Mouse (Mus musculus) liver, postnatal 0 days (tissue): Measurements from ENCODE around the gene Pik3cd. TPM values are rescaled to one million over a fixed set of nuclear protein-coding genes. Genes with fewer than 3 reads are reported as not detected.

Source experiments
- ATAC-seq: fragments of 200-750 bp; cut with Nextera tagmentation; 2 replicates; pipeline ENCODE4 v1.8.0; 2017; ENCODE audit warnings: mild to moderate bottlenecking, moderate library complexity
- DNase-seq: peaks from one replicate; pipeline ENCODE4 v3.0.0-alpha.2; 2016
- H3K27ac ChIP-seq: fragments of 300-500 bp; sonication (generic); 2 replicates; pipeline ENCODE4 v1.5.1; 2014; ENCODE audit warnings: antibody characterized with exemption, moderate library complexity, mild to moderate bottlenecking, low read depth
- H3K27me3 ChIP-seq: fragments of 300-500 bp; sonication (generic); 2 replicates; pipeline ENCODE4 v1.6.1; 2014; ENCODE audit warnings: low read length, control low read depth, mixed read lengths; ENCODE audit not compliant: insufficient read depth
- H3K36me3 ChIP-seq: fragments of 300-500 bp; sonication (generic); replicated peaks from 2 replicates; pipeline ENCODE4 v1.6.1; 2014; ENCODE audit warnings: mild to moderate bottlenecking, control low read depth, low read length, moderate library complexity, mixed read lengths; ENCODE audit not compliant: insufficient read depth
- H3K4me1 ChIP-seq: fragments of 300-500 bp; sonication (generic); 2 replicates; pipeline ENCODE4 v1.6.1; 2014; ENCODE audit warnings: antibody characterized with exemption, mild to moderate bottlenecking, control low read depth; ENCODE audit not compliant: insufficient read depth
- H3K4me2 ChIP-seq: fragments of 300-500 bp; sonication (generic); 2 replicates; pipeline ENCODE4 v1.6.1; 2014; ENCODE audit warnings: low read depth, mild to moderate bottlenecking, low read length, moderate library complexity, mixed read lengths
- H3K4me3 ChIP-seq: fragments of 300-500 bp; sonication (generic); 2 replicates; pipeline ENCODE4 v1.5.1; 2014; ENCODE audit warnings: low read depth, low read length
- H3K9ac ChIP-seq: fragments of 300-500 bp; sonication (generic); replicated peaks from 2 replicates; pipeline ENCODE4 v1.6.1; 2014; ENCODE audit warnings: mild to moderate bottlenecking, moderate library complexity
- H3K9me3 ChIP-seq: fragments of 300-500 bp; sonication (generic); 2 replicates; pipeline ENCODE4 v1.6.1; 2016; ENCODE audit warnings: mild to moderate bottlenecking, control low read depth, low read length, mixed read lengths
- CTCF ChIP-seq: sonication (generic); IDR thresholded peaks from 2 replicates; pipeline ENCODE4 v1.5.1; 2016; ENCODE audit warnings: antibody characterized with exemption, low read depth
- EP300 ChIP-seq: IDR thresholded peaks from 2 replicates; pipeline ENCODE4 v1.6.1; 2016; ENCODE audit warnings: antibody characterized with exemption, low read depth, mild to moderate bottlenecking
- WGBS: fragments of 180-500 bp; shearing (Covaris S2); extraction: QIAGEN DNeasy Blood & Tissue Kit; methylation state at CpG from one replicate; pipeline ENCODE4 v1.1.7; 2014; ENCODE audit not compliant: insufficient replicate concordance; 5-methylcytosine and 5-hydroxymethylcytosine counted together
- microRNA-seq: library from miRNA; unstranded; fragments of <30 nt; microRNA quantifications from one replicate; pipeline ENCODE4, GENCODE M21; 2016
- polyA plus RNA-seq: library from polyadenylated mRNA; unstranded; fragments of >200 nt; fragmentation: Nextera tagmentation; extraction: Ambion mirVana; gene quantifications from 2 replicates; pipeline ENCODE4 v1.2.1, GENCODE M21; 2015

Gene Pik3cd
- polyA plus RNA-seq, 1 experiment from 2014 or later, result 7.8 TPM

GRCm38 (mm10) chr4:149604518-149604917 lies 97.9 kb downstream of the Pik3cd start:
- no peaks in the 10 kb centered on the region for H3K36me3 ChIP-seq
- no peak for DNase-seq
- no peak overlapping the region for H3K27ac ChIP-seq
- peak; percentile 49 for TF ChIP-seq CTCF
- no peak for TF ChIP-seq EP300
- H3K4me2 ChIP-seq, result no peak overlapping the region
- no peak overlapping the region for H3K9ac ChIP-seq
- H3K4me3 ChIP-seq, result no peak overlapping the region
- no peaks in the 10 kb centered on the region for H3K27me3 ChIP-seq
- 78% methylated on average over 3 of the region's 3 CpGs for WGBS
- no peak for ATAC-seq
- no peaks in the 10 kb centered on the region for H3K9me3 ChIP-seq
- no peaks in the 10 kb centered on the region for H3K4me1 ChIP-seq

GRCm38 (mm10) chr4:149603860-149604259 lies 98.5 kb downstream of the Pik3cd start:
- DNase-seq, result no peak
- Histone ChIP-seq H3K4me1 (no peaks in the 10 kb centered on the region), H3K9ac (no peak overlapping the region), H3K27me3 (no peaks in the 10 kb centered on the region), H3K9me3 (no peaks in the 10 kb centered on the region), H3K4me3 (no peak overlapping the region), H3K36me3 (no peaks in the 10 kb centered on the region), H3K4me2 (no peak overlapping the region), H3K27ac (no peak overlapping the region)
- TF ChIP-seq CTCF, result no peak
- no peak for TF ChIP-seq EP300
- ATAC-seq, result no peak
- 52% methylated on average over 1 of the region's 1 CpGs for WGBS

GRCm38 (mm10) chr4:149602236-149602635 lies 100.1 kb downstream of the Pik3cd start:
- no peaks in the 10 kb centered on the region for H3K27me3 ChIP-seq
- H3K9me3 ChIP-seq, result no peaks in the 10 kb centered on the region
- TF ChIP-seq EP300 (no peak), CTCF (no peak)
- no peak for DNase-seq
- H3K4me3 ChIP-seq, result no peak overlapping the region
- no peak overlapping the region for H3K4me2 ChIP-seq
- H3K9ac ChIP-seq, result no peak overlapping the region
- H3K4me1 ChIP-seq, result no peaks in the 10 kb centered on the region
- WGBS, result 51% methylated on average over 7 of the region's 7 CpGs
- no peak for ATAC-seq
- H3K36me3 ChIP-seq, result no peaks in the 10 kb centered on the region
- H3K27ac ChIP-seq, result no peak overlapping the region

- TF ChIP-seq CTCF (no peak), EP300 (no peak)
- H3K36me3 ChIP-seq, result no peaks in the 10 kb centered on the region
- no peak overlapping the region for H3K9ac ChIP-seq
- no peak for ATAC-seq
- H3K4me2 ChIP-seq, result no peak overlapping the region
- no peaks in the 10 kb centered on the region for H3K27me3 ChIP-seq
- H3K4me1 ChIP-seq, result no peaks in the 10 kb centered on the region
- 32% methylated on average over 4 of the region's 4 CpGs for WGBS
- no peaks in the 10 kb centered on the region for H3K9me3 ChIP-seq
- DNase-seq, result no peak
- H3K27ac ChIP-seq, result no peak overlapping the region
- no peak overlapping the region for H3K4me3 ChIP-seq
Measured at GRCm38 (mm10) chr4:149601484-149601883, 100.9 kb downstream of the Pik3cd start.

GRCm38 (mm10) chr4:149600130-149600529 lies 102.2 kb downstream of the Pik3cd start:
- H3K4me2 ChIP-seq, result no peak overlapping the region
- no peak overlapping the region for H3K4me3 ChIP-seq
- no peaks in the 10 kb centered on the region for H3K9me3 ChIP-seq
- TF ChIP-seq CTCF, result no peak
- no peak for TF ChIP-seq EP300
- ATAC-seq (no peak), DNase-seq (no peak)
- H3K27ac ChIP-seq, result no peak overlapping the region
- WGBS, result 60% methylated on average over 4 of the region's 4 CpGs
- H3K36me3 ChIP-seq, result no peaks in the 10 kb centered on the region
- H3K9ac ChIP-seq, result no peak overlapping the region
- no peaks in the 10 kb centered on the region for H3K27me3 ChIP-seq
- H3K4me1 ChIP-seq, result no peaks in the 10 kb centered on the region

- no peaks in the 10 kb centered on the region for H3K27me3 ChIP-seq
- no peak for TF ChIP-seq CTCF
- TF ChIP-seq EP300, result no peak
- no peak overlapping the region for H3K4me3 ChIP-seq
- no peaks in the 10 kb centered on the region for H3K9me3 ChIP-seq
- H3K36me3 ChIP-seq, result no peaks in the 10 kb centered on the region
- no peak for DNase-seq
- no peaks in the 10 kb centered on the region for H3K4me1 ChIP-seq
- no peak overlapping the region for H3K4me2 ChIP-seq
- no peak for ATAC-seq
- 86% methylated on average over 6 of the region's 6 CpGs for WGBS
- no peak overlapping the region for H3K9ac ChIP-seq
- no peak overlapping the region for H3K27ac ChIP-seq
Measured at GRCm38 (mm10) chr4:149599549-149599948, 102.8 kb downstream of the Pik3cd start.

Small RNA genes lying within 50 kb of the gene (microRNA-seq; reads per million reads assigned to microRNA genes)
- gene Mir7023, result not detected

Other genes starting within 250 kb of the Pik3cd start
- gene Rbp7, start 247.6 kb downstream of the Pik3cd start, polyA plus RNA-seq, result 0.21 TPM in 1 of 2 replicates, not detected in the other
- gene Tmem274, start 225.2 kb downstream of the Pik3cd start, polyA plus RNA-seq, result not detected in 2 replicates
- 6.4 and 6.8 TPM in 2 replicates for gene Nmnat1, start 217.4 kb downstream of the Pik3cd start, polyA plus RNA-seq
- gene Lzic, start 217.3 kb downstream of the Pik3cd start, polyA plus RNA-seq, result 7.7 and 8.2 TPM in 2 replicates
- gene Ctnnbip1, start 184.3 kb downstream of the Pik3cd start, polyA plus RNA-seq, result 12.8 and 16.2 TPM in 2 replicates
- gene Clstn1, start 116.1 kb downstream of the Pik3cd start, polyA plus RNA-seq, result 2.0 and 2.1 TPM in 2 replicates
- 5.1 and 5.8 TPM in 2 replicates for gene Tmem201, start 35.5 kb upstream of the Pik3cd start, polyA plus RNA-seq
- 52.2 and 53.2 TPM in 2 replicates for gene Slc25a33, start 71.7 kb upstream of the Pik3cd start, polyA plus RNA-seq